Mouse (Mus musculus) activated CD4-positive, CD25-positive, alpha-beta regulatory T cell, adult 4 months (primary cell): Measurements from ENCODE around the gene Hmg20a. TPM values are rescaled to one million over a fixed set of nuclear protein-coding genes. Genes with fewer than 3 reads are reported as not detected.
"Not testable (repeated sequence)": the region's sequence is repeated elsewhere in the genome, so short reads cannot be mapped to it uniquely, and the experiment has no call there.

ENCODE experiments used
- ATAC-seq: one replicate; pipeline ENCODE4 v1.8.0; 2017
- polyA plus RNA-seq, 2 experiments: library from polyadenylated mRNA; unstranded; fragments of 100-300 nt; shearing (Covaris generic); gene quantifications; one replicate each; pipeline ENCODE4 v1.2.1; 2017

Gene Hmg20a
- polyA plus RNA-seq: 10 to 100 TPM; 37.9 to 42.2 TPM

- ATAC-seq: peak; percentile 73
Observed at GRCm38 (mm10) chr9:56417948-56418737, at the start of gene Hmg20a, which contains the start of gene Peak1. Hmg20a (plus strand) TSS chr9:56418609. Peak1 (minus strand) TSS chr9:56418067.

DNA sequence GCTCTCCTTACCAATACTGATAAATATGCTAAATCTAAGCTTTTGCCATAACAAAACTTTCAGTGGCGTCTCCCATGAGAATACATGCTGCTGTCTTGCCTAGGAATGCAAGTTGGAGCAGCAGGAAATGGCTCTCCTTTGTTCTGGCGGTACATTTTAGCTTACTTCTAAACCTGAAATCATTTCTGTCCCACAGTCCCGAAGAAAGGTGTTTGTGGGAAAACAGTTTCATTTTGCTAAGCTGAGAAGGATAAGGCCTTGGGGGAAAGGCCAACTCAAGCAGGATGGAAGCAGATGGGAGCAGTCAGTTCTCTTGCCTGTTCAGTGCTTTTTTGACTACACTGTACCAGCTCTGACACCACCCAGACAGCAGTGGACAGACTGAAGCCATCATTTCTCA lies 49.6 kb upstream of the Hmg20a start:
- no peak for ATAC-seq

DNA sequence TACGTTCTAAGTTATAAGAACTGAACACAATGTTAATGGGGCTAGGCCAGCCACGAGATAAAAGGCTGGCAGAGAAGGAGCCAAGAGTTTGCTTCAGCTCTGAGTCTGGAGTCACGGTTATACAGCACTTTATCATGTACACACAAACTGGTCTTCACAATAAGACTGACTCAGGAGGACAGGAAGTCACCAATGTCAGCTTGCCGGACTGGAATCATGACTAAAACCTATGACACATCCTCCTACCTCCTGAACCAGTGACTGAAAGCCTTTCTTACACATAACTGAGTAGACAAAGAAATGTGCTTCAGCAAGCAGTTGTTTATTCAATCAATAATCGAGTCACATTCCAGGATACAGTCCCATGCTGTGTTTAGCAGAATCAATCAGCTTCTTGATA lies 47.7 kb upstream of the Hmg20a start:
- ATAC-seq: no peak

DNA sequence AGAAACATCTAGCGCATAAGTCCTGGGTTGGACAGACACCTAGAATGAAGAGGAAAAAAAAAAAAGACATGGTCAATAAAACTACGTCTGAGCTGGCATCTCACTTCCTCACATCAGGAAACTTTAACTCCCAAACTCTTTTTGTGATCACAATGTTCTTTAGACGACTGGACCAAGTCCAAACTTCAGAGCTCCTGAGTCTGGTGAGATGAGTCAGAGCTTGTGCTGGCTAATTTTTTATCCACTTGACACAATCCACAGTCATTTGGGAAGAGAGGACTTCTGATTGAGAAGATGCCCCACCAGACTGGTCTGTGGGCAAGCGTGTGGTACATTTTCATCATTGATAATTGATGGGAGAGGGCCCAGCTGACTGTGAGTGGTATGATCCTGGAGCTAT lies 44.0 kb upstream of the Hmg20a start:
- ATAC-seq: no peak

DNA sequence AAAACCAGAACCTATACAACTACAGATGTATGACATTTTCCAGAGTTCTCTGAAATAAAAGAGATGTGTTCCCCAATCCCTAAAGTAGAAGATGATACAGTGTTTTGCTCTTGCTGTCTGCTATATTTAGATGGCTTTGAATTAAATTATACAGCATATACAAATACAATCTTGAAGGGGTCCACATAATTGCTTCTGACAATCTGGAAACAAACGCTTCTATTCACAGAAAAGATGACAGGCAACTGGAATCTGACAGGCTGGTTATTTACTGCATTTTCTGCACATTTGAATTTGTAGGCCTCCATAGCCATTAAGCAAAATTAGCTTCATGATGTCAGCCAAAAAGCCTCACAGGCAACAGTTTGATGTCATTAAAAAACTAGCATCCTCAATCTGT lies 35.6 kb upstream of the Hmg20a start:
- ATAC-seq: no peak

DNA sequence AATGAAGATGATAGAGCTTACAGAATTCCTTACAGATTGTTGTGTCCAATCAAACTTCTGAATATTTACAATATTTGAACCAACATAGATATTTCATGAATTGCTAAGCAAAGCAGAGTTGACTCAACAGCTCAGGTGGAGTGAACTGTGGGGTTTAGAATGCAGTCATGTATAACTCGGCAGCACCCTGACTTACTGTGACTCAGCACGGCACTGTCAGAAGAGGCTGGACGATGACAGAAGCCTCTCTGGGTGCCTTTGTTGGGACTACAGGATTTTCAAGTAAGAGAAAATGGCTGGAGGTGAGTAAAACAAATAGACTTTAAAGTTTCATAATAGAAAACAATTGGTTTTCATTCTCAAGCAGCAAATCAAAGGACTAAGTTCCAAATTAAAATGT lies 25.6 kb upstream of the Hmg20a start:
- ATAC-seq: no peak

GRCm38 (mm10) chr9:56396306-56396705 lies 22.1 kb upstream of the Hmg20a start:
- ATAC-seq: no peak

DNA sequence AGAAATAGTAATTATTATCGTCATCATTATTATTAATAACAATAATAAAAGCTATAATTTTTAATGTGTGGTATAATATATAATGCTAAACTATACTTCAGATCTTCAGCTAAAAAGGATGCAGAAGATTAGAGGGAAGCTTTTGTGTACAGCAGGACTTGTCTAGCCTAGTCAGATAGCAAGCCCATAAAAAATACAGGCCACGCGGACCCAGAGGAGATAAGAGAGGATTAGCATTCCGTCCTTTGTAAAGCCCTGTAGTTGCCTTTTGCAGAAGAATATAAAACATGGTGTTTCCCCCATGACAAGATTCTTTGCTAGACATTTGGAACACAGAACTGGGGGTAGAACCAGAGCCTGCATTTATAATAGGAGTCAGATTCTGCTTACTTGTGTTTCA lies 13.8 kb upstream of the Hmg20a start:
- ATAC-seq: no peak

- no peak for ATAC-seq
Observed at GRCm38 (mm10) chr9:56409928-56410327, 8.5 kb upstream of the Hmg20a start.

DNA sequence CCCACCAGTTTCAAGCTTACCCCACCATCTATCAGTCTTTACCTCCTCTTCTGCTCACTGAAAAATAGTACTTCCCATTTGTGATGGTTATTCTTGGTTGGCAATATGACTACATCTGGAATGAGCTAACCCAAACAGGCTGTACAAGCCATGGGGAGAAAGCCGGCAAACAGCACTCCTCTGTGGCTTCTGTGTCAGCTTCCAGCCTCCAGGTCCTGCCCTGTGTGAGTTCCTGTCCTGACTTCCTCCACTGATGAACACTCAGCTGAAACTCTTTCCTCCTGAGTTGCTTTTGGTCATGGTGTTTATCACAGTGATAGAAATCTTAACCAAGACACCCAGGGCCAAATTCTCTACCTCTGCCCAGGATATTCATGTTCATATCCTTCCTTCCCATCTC lies 5.7 kb upstream of the Hmg20a start:
- no peak for ATAC-seq

- ATAC-seq: no peak
Observed at GRCm38 (mm10) chr9:56414322-56414721, 4.1 kb upstream of the Hmg20a start.

DNA sequence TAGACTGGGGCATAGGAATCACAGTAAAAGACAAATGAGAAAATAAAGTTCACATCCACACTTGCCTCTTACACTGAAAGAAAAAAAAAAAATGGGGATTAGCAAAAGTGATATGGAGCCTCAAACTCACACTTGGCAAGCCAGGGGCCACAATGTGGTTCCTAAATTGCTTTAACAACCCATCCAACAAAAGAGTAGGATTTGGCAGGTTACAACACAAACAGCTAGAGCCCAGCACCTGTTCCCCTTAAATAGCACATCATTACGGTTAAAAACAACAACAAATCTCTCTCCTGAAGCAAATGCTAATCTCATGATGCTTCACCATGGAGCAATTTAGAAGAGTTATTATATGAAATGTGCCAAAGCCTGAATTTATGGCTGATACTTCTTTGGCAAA lies 3.0 kb upstream of the Hmg20a start:
- ATAC-seq: no peak

- ATAC-seq: no peak
Observed at GRCm38 (mm10) chr9:56415935-56416607, 2.3 kb upstream of the Hmg20a start.

DNA sequence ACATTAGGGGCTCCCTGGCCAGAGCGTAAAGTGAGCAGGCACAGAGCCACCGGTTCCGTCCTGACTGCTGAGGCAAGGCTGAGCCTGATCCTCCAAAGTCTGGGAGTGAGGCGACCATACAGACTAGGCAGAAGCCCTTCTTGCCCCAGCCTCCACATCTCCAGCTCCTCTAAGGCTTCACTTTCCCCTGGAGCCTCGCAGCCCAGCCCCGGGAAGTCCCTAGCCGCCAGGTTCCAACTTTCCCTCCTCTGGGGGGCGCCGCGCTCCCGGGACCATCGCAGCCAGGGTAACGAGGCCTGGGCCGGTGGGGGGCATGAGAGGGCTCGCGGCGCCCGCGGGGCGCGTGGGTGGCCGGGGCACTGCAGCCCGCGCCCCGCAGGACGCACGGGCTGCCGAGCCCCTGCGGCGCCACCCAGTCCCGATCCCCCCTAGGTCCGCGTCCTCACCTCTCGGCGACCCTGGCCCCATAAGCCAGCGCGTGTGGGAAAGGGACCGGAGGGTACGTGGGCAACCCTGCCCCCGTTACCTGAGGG lies 928 bp upstream of the Hmg20a start:
- peak; percentile 5 for ATAC-seq

- ATAC-seq: peak; percentile 60
Observed at GRCm38 (mm10) chr9:56418738-56419239, 380 bp downstream of the Hmg20a start.

DNA sequence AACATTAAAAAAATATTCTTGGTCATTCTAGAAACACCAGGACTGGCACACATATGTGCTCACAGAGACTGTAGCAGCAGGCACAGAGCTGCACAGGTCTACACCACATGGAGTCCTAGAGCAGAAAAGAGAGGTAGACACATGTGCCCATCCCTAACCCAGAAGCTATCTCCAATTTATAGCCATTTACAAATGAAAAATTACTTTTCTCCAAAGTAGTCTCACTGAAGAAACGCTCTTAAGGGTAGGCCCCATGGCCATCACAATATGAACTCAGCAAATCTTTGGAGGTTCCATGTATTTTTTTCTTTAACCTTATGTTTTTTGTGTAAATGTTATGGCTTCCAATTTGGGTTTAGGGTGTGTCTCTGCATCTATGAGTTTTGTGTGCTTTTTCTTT lies 1.8 kb downstream of the Hmg20a start:
- no peak for ATAC-seq

- no peak for ATAC-seq
Observed at GRCm38 (mm10) chr9:56420892-56421601, 2.6 kb downstream of the Hmg20a start.

DNA sequence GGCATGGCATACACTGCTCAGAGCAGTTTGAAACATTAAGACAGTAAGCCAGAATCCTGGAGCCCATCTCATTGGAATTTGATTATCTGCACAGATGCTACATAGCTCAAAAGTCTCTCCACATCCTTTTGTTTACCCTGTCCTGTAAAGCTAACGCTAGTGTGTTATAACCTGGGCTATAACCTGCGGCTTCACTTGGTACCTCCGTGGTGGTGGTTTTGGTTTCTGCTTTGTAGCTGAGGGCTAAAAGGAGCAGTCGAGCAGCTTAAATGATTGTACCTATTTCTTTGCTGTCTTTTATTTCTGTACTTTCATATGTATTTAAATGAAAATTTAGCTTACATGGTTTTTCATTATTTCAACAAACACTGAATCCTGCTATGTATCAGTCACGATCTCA lies 3.6 kb downstream of the Hmg20a start:
- ATAC-seq: no peak

GRCm38 (mm10) chr9:56424861-56425260 lies 6.5 kb downstream of the Hmg20a start:
- ATAC-seq: no peak

DNA sequence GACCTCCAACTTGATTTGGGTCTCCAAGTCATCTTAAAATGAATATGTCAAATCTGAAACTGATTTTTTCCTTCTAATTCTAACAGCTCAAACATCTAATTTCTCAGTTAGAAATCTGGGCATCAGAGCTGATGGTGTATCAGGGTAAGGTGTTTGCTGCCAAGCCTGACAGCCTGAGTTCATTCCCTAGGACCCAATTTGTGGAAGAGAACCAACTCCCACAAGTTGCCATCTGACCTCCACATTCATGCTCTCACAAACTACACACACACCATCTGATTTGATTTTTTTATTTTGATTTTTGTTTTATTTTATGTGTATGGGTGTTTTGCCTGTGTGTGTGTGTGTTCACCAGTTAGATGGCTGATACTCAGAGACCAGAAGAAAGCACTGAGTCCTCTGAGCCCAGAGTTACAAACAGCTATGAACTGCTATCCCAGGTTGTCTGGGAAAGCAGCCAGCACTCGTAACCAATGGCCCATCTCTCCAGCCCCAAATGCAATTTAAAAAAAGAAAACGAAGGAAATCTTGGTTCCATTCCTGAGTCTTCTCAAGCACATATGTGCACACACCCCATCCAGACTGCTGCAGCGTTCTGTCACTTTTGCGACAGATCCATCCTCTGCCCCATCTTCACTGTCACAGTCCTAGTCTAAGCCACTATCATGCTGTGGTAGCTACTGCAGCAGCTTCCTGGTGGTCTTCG lies 17.6 kb downstream of the Hmg20a start:
- ATAC-seq: no peak

- not testable (repeated sequence) for ATAC-seq
Observed at GRCm38 (mm10) chr9:56437300-56437892, 19.0 kb downstream of the Hmg20a start.

DNA sequence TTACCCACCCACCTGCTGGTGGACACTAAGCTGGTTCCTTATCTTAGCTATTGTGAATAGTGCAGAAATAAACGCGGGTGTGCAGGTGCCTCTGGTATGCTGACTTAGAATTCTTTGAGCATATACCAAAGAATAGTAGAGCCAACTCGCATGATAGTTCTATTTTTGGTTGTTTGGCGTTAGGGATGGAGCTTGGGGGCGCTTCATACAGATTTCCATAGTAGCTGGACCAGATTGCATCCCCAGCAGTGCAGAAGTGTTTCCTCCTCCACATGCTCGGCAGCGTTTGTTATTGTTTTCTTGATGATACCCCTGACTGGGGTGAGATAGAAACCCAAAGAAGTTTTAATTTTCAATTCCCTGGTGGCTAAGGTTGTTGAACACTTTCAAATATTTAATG lies 21.3 kb downstream of the Hmg20a start:
- ATAC-seq: no peak
